Mouse (Mus musculus) lung, postnatal 0 days (tissue): ENCODE results near the gene Aldh1b1. TPM values are rescaled to one million over a fixed set of nuclear protein-coding genes. Genes with fewer than 3 reads are reported as not detected.

Source experiments
- ATAC-seq: fragments of 200-750 bp; cut with Nextera tagmentation; 2 replicates; pipeline ENCODE4 v1.8.0; 2017; ENCODE audit warnings: moderate library complexity
- DNase-seq: peaks from one replicate; pipeline ENCODE4 v3.0.0-alpha.2; 2016; ENCODE audit warnings: low spot score
- H3K27ac ChIP-seq: fragments of 300-500 bp; sonication (generic); 2 replicates; pipeline ENCODE4 v1.5.1; 2014; ENCODE audit warnings: antibody characterized with exemption, mild to moderate bottlenecking, low read length, mixed read lengths
- H3K27me3 ChIP-seq: fragments of 300-500 bp; sonication (generic); replicated peaks from 2 replicates; pipeline ENCODE4 v1.6.1; 2014; ENCODE audit warnings: low read length, mixed read lengths; ENCODE audit not compliant: insufficient read depth
- H3K36me3 ChIP-seq: fragments of 300-500 bp; sonication (generic); 2 replicates; pipeline ENCODE4 v1.6.1; 2014; ENCODE audit warnings: low read length, mixed read lengths; ENCODE audit not compliant: insufficient read depth
- H3K4me1 ChIP-seq: fragments of 300-500 bp; sonication (generic); 2 replicates; pipeline ENCODE4 v1.6.1; 2014; ENCODE audit warnings: antibody characterized with exemption, low read depth, low read length, mixed read lengths; ENCODE audit not compliant: insufficient read depth
- H3K4me2 ChIP-seq: fragments of 300-500 bp; sonication (generic); replicated peaks from 2 replicates; pipeline ENCODE4 v1.6.1; 2014; ENCODE audit warnings: low read depth, mild to moderate bottlenecking, low read length, moderate library complexity, mixed read lengths
- H3K4me3 ChIP-seq: fragments of 300-500 bp; sonication (generic); 2 replicates; pipeline ENCODE4 v1.5.1; 2014; ENCODE audit warnings: low read depth, low read length
- H3K9ac ChIP-seq: fragments of 300-500 bp; sonication (generic); replicated peaks from 2 replicates; pipeline ENCODE4 v1.6.1; 2014; ENCODE audit warnings: low read depth, mild to moderate bottlenecking
- H3K9me3 ChIP-seq: fragments of 300-500 bp; sonication (generic); 2 replicates; pipeline ENCODE4 v1.6.1; 2016; ENCODE audit warnings: low read length, mixed read lengths
- CTCF ChIP-seq: IDR thresholded peaks from 2 replicates; pipeline ENCODE4 v1.5.1; 2016; ENCODE audit warnings: antibody characterized with exemption, mild to moderate bottlenecking
- EP300 ChIP-seq: IDR thresholded peaks from 2 replicates; pipeline ENCODE4 v1.6.1; 2016; ENCODE audit warnings: antibody characterized with exemption, mild to moderate bottlenecking, control low read depth
- WGBS: fragments of 180-500 bp; shearing (Covaris S2); extraction: QIAGEN DNeasy Blood & Tissue Kit; methylation state at CpG from one replicate; pipeline ENCODE4 v1.1.7; 2014; 5-methylcytosine and 5-hydroxymethylcytosine counted together
- polyA plus RNA-seq: library from polyadenylated mRNA; unstranded; fragments of >200 nt; fragmentation: Nextera tagmentation; extraction: Ambion mirVana; gene quantifications from 2 replicates; pipeline ENCODE4 v1.2.1, GENCODE M21; 2015

Gene Aldh1b1
- polyA plus RNA-seq, 1 experiment from 2014 or later: 3.7 TPM

- DNase-seq (no peak), ATAC-seq (no peak)
- H3K4me2 ChIP-seq: no peak overlapping the region
- H3K4me3 ChIP-seq: no peak overlapping the region
- 47% methylated on average over 10 of the region's 10 CpGs for WGBS
- no peaks in the 10 kb centered on the region for H3K9me3 ChIP-seq
- no peaks in the 10 kb centered on the region for H3K36me3 ChIP-seq
- TF ChIP-seq CTCF: no peak
- no peak for TF ChIP-seq EP300
- H3K27ac ChIP-seq: no peak overlapping the region
- no peaks in the 10 kb centered on the region; the same call in 1 of the 2 replicates for H3K4me1 ChIP-seq
- H3K9ac ChIP-seq: no peak overlapping the region
- H3K27me3 ChIP-seq: no peaks in the 10 kb centered on the region
These were observed 50.0 kb downstream of the Aldh1b1 start for GRCm38 (mm10) chr4:45848825-45849156.

GRCm38 (mm10) chr4:45849419-45849818 is 50.6 kb downstream of the Aldh1b1 start:
- TF ChIP-seq EP300 (no peak), CTCF (no peak)
- Histone ChIP-seq H3K4me1 (no peaks in the 10 kb centered on the region; the same call in 1 of the 2 replicates), H3K4me2 (no peak overlapping the region), H3K9ac (no peak overlapping the region), H3K36me3 (no peaks in the 10 kb centered on the region), H3K27ac (no peak overlapping the region), H3K9me3 (no peaks in the 10 kb centered on the region), H3K27me3 (no peaks in the 10 kb centered on the region), H3K4me3 (no peak overlapping the region)
- no peak for ATAC-seq
- DNase-seq: no peak
- WGBS: 62% methylated on average over 1 of the region's 1 CpGs

DNA sequence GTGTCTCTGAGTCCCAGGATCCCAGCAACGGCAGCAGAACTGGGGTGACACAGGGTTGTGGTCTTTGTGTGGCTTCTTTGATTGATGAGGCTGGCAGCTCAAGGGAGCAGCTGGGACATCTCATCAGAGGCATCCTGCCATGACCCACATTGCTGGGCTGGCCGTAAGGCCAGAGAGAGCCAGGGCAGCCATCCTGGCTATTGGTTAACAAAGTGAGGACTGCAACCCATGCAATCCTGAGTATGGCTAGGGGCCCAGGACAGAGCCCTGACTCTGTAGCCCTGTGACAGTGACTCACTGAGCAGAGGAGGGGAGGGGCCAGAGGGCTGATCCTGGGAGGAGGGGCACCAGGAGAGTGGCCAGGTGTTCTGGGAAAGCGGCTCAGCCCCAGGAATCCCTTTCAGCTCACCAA is 52.8 kb downstream of the Aldh1b1 start:
- Histone ChIP-seq H3K9ac (no peak overlapping the region), H3K9me3 (no peaks in the 10 kb centered on the region), H3K36me3 (no peaks in the 10 kb centered on the region), H3K27me3 (no peaks in the 10 kb centered on the region), H3K4me1 (no peaks in the 10 kb centered on the region; the same call in 1 of the 2 replicates), H3K27ac (no peak overlapping the region), H3K4me2 (no peak overlapping the region), H3K4me3 (no peak overlapping the region)
- DNase-seq (no peak), ATAC-seq (peak; percentile 68)
- no peak for TF ChIP-seq EP300
- TF ChIP-seq CTCF: no peak
- WGBS: 28% methylated on average over 3 of the region's 3 CpGs

- Histone ChIP-seq H3K36me3 (no peaks in the 10 kb centered on the region), H3K4me3 (no peak overlapping the region), H3K4me1 (no peaks in the 10 kb centered on the region; the same call in 1 of the 2 replicates), H3K27me3 (no peaks in the 10 kb centered on the region), H3K4me2 (no peak overlapping the region), H3K9ac (no peak overlapping the region), H3K27ac (no peak overlapping the region), H3K9me3 (no peaks in the 10 kb centered on the region)
- DNase-seq (peak; percentile 29), ATAC-seq (no peak)
- WGBS: 33% methylated on average over 15 of the region's 15 CpGs
- TF ChIP-seq CTCF: no peak
- TF ChIP-seq EP300: no peak
These were observed 54.8 kb downstream of the Aldh1b1 start for GRCm38 (mm10) chr4:45853496-45854246.

Other genes starting within 250 kb of the Aldh1b1 start
- gene Igfbpl1, start 27.9 kb downstream of the Aldh1b1 start, polyA plus RNA-seq: not detected in 2 replicates
- 0.05 TPM in 1 of 2 replicates, not detected in the other for gene Stra6l, start 49.6 kb downstream of the Aldh1b1 start, polyA plus RNA-seq
- 1.4 and 2.9 TPM in 2 replicates for gene Ccdc180, start 91.3 kb downstream of the Aldh1b1 start, polyA plus RNA-seq
- 28.9 and 30.7 TPM in 2 replicates for gene Tdrd7, start 166.3 kb downstream of the Aldh1b1 start, polyA plus RNA-seq
- gene Tmod1, start 239.9 kb downstream of the Aldh1b1 start, polyA plus RNA-seq: 14.3 and 15.0 TPM in 2 replicates